Mouse (Mus musculus): ENCODE data around the gene Tnpo3.

DNA sequence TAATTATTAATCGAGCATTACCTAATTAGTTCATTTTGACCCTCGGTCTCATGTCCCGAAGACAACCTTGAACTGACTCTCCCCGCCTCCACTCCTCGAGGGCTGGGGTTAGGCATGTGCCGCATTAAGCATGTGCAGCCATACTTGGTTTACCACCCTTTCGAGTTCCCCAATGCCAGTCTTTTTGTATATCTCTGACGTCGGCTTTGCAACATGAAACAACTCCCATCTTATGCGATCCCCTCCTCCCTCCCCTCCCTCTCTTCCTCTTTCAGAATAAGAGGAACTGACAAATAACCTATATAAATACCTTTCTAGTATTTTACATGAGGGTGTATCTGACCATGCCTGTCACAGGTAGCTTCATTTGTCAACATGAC is 40.5 kb upstream of the Tnpo3 start:
- TF ChIP-seq EP300 (IDR thresholded peaks at IDR 0.05; ENCODE audit: low read depth in 1 of 2, low read length in 2 of 2) (peak; percentile 34 to 64; a peak in 3 of 4 replicates), ZKSCAN1 (IDR thresholded peaks at IDR 0.05; ENCODE audit: low read depth, low read length) (no peak), POLR2A (IDR thresholded peaks at IDR 0.05; ENCODE audit: control insufficient read depth in 1 of 2, insufficient read depth in 1 of 2, low read depth in 1 of 2, low read length in 2 of 2, poor library complexity in 1 of 2) (no peak), CTCF (IDR thresholded peaks at IDR 0.05 in 2 of 3, conservative IDR thresholded peaks at IDR 0.05 in 1 of 3; ENCODE audit: control insufficient read depth in 1 of 3, insufficient read depth in 1 of 3, low read depth in 2 of 3, low read length in 3 of 3, poor library complexity in 1 of 3, severe bottlenecking in 1 of 3) (no peak), MAX (IDR thresholded peaks at IDR 0.05; ENCODE audit: low read length) (peak; percentile 95), ZC3H11A (IDR thresholded peaks at IDR 0.05; ENCODE audit: low read depth, low read length) (0 out of 2 replicates have a peak, but pooled peaks have one; percentile 4), USF2 (IDR thresholded peaks at IDR 0.05; ENCODE audit: borderline replicate concordance in 1 of 2, insufficient read depth in 1 of 2, low read depth in 1 of 2, low read length in 2 of 2) (no peak), MAFK (IDR thresholded peaks at IDR 0.05; ENCODE audit: borderline replicate concordance, low read depth, low read length) (no peak), BHLHE40 (IDR thresholded peaks at IDR 0.05; ENCODE audit: borderline replicate concordance, low read depth, low read length) (peak; percentile 16; the same call in 1 of the 2 replicates), USF1 (IDR thresholded peaks at IDR 0.05; ENCODE audit: low read depth, low read length) (no peak), UBTF (IDR thresholded peaks at IDR 0.05; ENCODE audit: borderline replicate concordance, insufficient read depth, low read depth, low read length) (no peak)

Data from MEL (cell line).